Mouse (Mus musculus): ENCODE results near the gene Cybrd1.

DNA sequence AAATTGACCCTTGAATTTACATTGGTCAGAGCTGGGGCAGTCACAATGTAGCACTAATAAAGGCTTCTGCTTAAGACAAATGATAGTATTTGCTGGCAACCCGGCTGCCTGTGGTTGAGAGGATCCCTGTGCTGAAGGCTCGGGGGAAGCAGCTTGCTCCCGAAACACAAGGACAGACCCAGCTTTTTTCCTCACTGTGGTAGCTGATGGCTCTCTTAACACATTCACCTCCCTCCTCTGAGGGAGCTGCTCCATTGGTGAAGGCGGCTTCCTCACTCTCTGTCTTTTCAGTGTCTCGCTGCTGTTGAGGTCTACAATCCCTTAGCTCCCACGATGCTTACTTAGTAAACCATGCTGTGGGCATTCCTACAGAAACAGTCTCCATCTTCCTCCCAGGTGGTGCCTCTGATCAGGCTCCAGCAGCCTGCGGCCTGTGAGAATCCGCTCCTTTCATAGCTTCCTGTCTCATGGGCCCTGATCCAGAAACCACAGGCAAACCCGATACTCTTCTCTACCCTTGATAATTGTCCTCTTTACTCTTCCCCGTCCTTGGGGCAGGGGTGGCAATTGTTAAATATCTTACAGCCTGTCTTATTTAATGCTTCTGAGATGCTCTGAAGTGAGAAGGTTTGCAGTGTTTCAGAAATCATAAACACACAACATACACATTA is 15.0 kb upstream of the Cybrd1 start:
- TF ChIP-seq CTCF (IDR thresholded peaks at IDR 0.05; ENCODE audit: low read depth) (no peak), EP300 (IDR thresholded peaks at IDR 0.05; ENCODE audit: low read depth) (no peak)

All from liver, embryonic 14.5 days (tissue).